Mouse (Mus musculus) liver, embryonic 11.5 days (tissue): ENCODE data around the gene Prlh. TPM values are rescaled to one million over a fixed set of nuclear protein-coding genes. Genes with fewer than 3 reads are reported as not detected.
A peak's percentile ranks its signal among the peaks of the same experiment; 100 is the strongest.

Source experiments
- ATAC-seq: fragments of 200-750 bp; cut with Nextera tagmentation; replicated peaks from 2 replicates; pipeline ENCODE4 v1.8.0; 2017; ENCODE audit warnings: moderate number of reproducible peaks, mild to moderate bottlenecking, moderate TSS enrichment, moderate library complexity; ENCODE audit not compliant: low FRiP score
- DNase-seq: peaks from one replicate; pipeline ENCODE4 v3.0.0-alpha.2; 2017; ENCODE audit warnings: low spot score
- H3K27ac ChIP-seq: fragments of 300-500 bp; sonication (generic); 2 replicates; pipeline ENCODE4 v1.5.1; 2014; ENCODE audit warnings: mild to moderate bottlenecking, low read depth, low read length, control low read depth
- H3K27me3 ChIP-seq: fragments of 300-500 bp; sonication (generic); replicated peaks from 2 replicates; pipeline ENCODE4 v1.6.1; 2014; ENCODE audit warnings: low read length, mixed read lengths; ENCODE audit not compliant: control insufficient read depth, insufficient read depth
- H3K36me3 ChIP-seq: fragments of 300-500 bp; sonication (generic); 2 replicates; pipeline ENCODE4 v1.6.1; 2014; ENCODE audit warnings: mild to moderate bottlenecking, low read length, moderate library complexity, mixed read lengths; ENCODE audit not compliant: control insufficient read depth, insufficient read depth
- H3K4me1 ChIP-seq: fragments of 300-500 bp; sonication (generic); replicated peaks from 2 replicates; pipeline ENCODE4 v1.6.1; 2014; ENCODE audit warnings: low read length, mixed read lengths; ENCODE audit not compliant: control insufficient read depth, insufficient read depth
- H3K4me2 ChIP-seq: fragments of 300-500 bp; sonication (generic); 2 replicates; pipeline ENCODE4 v1.6.1; 2014; ENCODE audit warnings: mild to moderate bottlenecking, control low read depth, moderate library complexity
- H3K4me3 ChIP-seq: fragments of 300-500 bp; sonication (generic); 2 replicates; pipeline ENCODE4 v1.5.1; 2014; ENCODE audit warnings: low read depth, low read length, control low read depth
- H3K9ac ChIP-seq: fragments of 300-500 bp; sonication (generic); 2 replicates; pipeline ENCODE4 v1.6.1; 2014; ENCODE audit warnings: low read depth, low read length, control low read depth
- H3K9me3 ChIP-seq: fragments of 300-500 bp; sonication (generic); 2 replicates; pipeline ENCODE4 v1.6.1; 2016; ENCODE audit warnings: low read length, inconsistent platforms, mixed read lengths; ENCODE audit not compliant: control insufficient read depth
- WGBS: fragments of 180-500 bp; shearing (Covaris S2); extraction: QIAGEN DNeasy Blood & Tissue Kit; methylation state at CpG from one replicate; pipeline ENCODE4 v1.1.7; 2014; 5-methylcytosine and 5-hydroxymethylcytosine counted together
- polyA plus RNA-seq: library from polyadenylated mRNA; unstranded; fragments of >200 nt; fragmentation: Nextera tagmentation; extraction: Ambion mirVana; gene quantifications from 2 replicates; pipeline ENCODE4 v1.2.1, GENCODE M21; 2014

Gene Prlh
- polyA plus RNA-seq, 1 experiment from 2014 or later: not detected

DNA sequence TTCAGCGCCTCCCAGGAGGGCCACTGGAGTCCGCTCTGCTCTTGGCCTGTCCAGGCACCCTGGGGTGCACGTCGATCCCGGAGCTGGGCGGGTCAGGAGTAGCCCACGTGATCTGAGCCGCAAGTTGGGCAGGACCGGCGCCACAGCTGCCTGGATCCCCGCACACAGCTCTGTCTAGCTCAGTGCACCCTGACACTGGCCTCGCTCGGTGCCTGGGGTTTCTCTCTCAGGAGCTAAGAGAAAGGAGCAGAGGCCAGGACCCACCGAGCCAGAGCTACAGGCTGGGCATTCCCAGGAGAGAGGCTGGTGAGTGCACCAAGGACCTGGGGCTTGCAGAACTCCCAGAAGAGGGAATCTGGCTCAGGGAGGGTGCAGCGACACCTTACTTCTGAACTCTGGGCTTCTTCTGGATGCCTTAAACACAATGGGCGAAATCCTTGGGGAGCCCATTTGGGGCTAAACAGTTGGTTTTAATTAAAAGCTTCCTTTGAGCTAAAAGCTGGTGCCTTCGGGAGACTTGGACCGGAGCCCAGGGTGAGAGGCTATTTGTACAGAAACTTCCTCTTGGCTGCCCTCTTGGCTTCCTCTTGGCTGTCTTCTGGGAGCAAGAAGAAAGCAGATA is 37.8 kb upstream of the Prlh start, which contains the start of gene Mlph:
TSS of gene Mlph (plus strand) at position 138 of the 622 bp plus-strand sequence.
- Histone ChIP-seq H3K9ac (no peak within 1 kb of the TSS), H3K4me3 (peak within 1 kb of the TSS; percentile 24; the same call in 1 of the 2 replicates), H3K4me2 (peak within 1 kb of the TSS; percentile 51), H3K27me3 (peaks cover 12% of the 10 kb centered on the region), H3K4me1 (no peaks in the 10 kb centered on the region; the same call in 1 of the 2 replicates), H3K9me3 (peaks cover 3% of the 10 kb centered on the region; the same call in 1 of the 2 replicates), H3K36me3 (no peaks in the 10 kb centered on the region), H3K27ac (no peak within 1 kb of the TSS)
- DNase-seq: no peak
- no peak for ATAC-seq
- 16% methylated on average over 18 of the region's 18 CpGs for WGBS

DNA sequence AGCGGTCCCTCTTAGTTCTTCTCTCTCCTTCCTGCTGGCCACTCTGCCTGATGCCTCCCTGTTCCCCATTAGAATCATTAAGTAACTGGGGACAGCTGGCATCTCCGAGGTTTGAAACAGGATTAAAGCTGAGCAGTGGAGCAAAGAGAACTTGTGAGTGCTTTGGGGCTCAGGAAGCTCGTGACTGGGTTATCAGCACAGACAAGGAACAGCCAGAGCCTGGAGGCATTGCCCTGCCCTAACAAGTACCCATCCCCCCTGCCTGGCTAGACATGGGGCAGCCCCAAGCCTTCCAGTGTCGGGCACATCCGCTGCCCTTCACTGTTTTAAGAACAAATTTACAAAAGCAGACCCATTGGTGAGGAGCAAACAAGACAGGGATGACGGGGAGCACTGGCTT is 35.4 kb upstream of the Prlh start:
- Histone ChIP-seq H3K4me2 (no peak overlapping the region), H3K36me3 (no peaks in the 10 kb centered on the region), H3K27me3 (peaks cover 11% of the 10 kb centered on the region), H3K4me3 (no peak overlapping the region), H3K27ac (no peak overlapping the region), H3K9ac (no peak overlapping the region), H3K9me3 (peaks cover 3% of the 10 kb centered on the region; the same call in 1 of the 2 replicates), H3K4me1 (no peaks in the 10 kb centered on the region)
- DNase-seq (no peak), ATAC-seq (no peak)
- 40% methylated on average over 6 of the region's 6 CpGs for WGBS

DNA sequence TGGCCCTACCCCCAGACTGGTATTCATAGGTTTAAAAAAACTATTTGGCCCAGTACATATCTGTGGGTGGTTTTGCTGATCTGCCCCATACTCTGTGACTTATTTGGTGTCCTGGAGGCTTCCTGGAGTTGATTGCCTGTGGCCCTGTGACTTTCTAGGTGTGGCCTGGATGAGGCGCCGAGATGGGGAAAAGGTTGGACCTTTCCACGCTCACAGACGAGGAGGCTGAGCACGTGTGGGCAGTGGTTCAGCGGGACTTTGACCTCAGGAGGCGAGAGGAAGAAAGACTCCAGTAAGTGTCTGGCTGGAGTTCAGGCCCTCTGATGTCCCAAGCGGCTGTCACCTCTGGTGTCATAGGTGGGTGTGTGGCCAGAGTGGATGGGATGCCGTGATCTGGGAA is 31.2 kb upstream of the Prlh start:
- no peak for ATAC-seq
- 81% methylated on average over 9 of the region's 9 CpGs for WGBS

DNA sequence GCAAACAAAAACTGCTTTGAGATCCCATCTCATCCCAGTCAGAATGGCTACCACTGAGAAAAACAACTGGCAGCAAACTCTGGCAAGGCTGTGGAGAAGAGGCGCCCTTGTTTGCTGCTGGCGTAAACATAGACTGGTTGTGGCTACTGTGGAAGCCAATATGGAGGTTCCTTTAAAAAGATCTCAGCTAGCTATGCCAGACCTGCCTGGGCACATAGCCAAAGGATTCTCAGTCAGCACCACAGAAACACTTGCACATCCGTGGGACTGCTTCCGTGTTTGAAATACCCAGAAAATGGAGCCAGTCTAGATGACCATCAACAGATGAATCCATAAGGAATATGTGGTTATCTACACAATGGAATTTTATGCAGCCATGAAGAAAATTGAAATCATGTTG is 26.9 kb upstream of the Prlh start:
- H3K9ac ChIP-seq: no peak overlapping the region
- no peak overlapping the region for H3K4me3 ChIP-seq
- H3K4me1 ChIP-seq: peaks cover 2% of the 10 kb centered on the region; the same call in 1 of the 2 replicates
- 87% methylated on average over 4 of the region's 4 CpGs for WGBS
- no peaks in the 10 kb centered on the region for H3K36me3 ChIP-seq
- H3K4me2 ChIP-seq: no peak overlapping the region
- no peak for ATAC-seq
- H3K27ac ChIP-seq: no peak overlapping the region
- DNase-seq: no peak
- no peaks in the 10 kb centered on the region for H3K9me3 ChIP-seq
- peaks cover 9% of the 10 kb centered on the region for H3K27me3 ChIP-seq

More for the DNA sequence above, 31.2 kb upstream of the Prlh start:
- H3K27ac ChIP-seq: no peak overlapping the region
- H3K9ac ChIP-seq: no peak overlapping the region
- no peak for DNase-seq
- no peaks in the 10 kb centered on the region; the same call in 1 of the 2 replicates for H3K27me3 ChIP-seq
- H3K9me3 ChIP-seq: peaks cover 3% of the 10 kb centered on the region; the same call in 1 of the 2 replicates
- no peaks in the 10 kb centered on the region for H3K36me3 ChIP-seq
- no peak overlapping the region for H3K4me2 ChIP-seq
- H3K4me1 ChIP-seq: no peaks in the 10 kb centered on the region
- H3K4me3 ChIP-seq: no peak overlapping the region

DNA sequence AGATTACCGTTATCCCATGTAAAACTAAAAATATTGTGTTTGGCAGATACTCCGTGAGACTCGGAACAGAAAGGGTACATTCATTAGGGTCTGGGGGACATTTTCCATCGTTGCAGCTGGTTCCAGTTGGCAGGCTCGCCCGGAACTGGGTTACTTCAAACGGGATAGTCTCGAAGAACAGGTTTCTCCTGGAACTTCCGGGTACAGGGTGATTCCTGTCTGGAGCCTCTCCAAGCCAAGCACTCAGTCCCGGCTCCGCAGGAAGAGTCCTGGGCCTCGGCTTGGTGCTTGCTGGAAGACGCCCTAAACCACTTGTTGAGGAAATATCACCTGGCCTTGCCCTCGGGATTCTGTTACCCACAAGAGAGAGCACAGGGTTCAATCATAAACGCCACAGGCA is 25.6 kb upstream of the Prlh start:
- peaks cover 2% of the 10 kb centered on the region; the same call in 1 of the 2 replicates for H3K4me1 ChIP-seq
- H3K9me3 ChIP-seq: no peaks in the 10 kb centered on the region
- H3K27me3 ChIP-seq: peaks cover 9% of the 10 kb centered on the region
- DNase-seq: no peak
- ATAC-seq: no peak
- H3K36me3 ChIP-seq: no peaks in the 10 kb centered on the region
- H3K9ac ChIP-seq: no peak overlapping the region
- H3K4me2 ChIP-seq: peak overlapping the region; percentile 63; the same call in 1 of the 2 replicates
- WGBS: 49% methylated on average over 15 of the region's 15 CpGs
- H3K27ac ChIP-seq: no peak overlapping the region
- H3K4me3 ChIP-seq: no peak overlapping the region

DNA sequence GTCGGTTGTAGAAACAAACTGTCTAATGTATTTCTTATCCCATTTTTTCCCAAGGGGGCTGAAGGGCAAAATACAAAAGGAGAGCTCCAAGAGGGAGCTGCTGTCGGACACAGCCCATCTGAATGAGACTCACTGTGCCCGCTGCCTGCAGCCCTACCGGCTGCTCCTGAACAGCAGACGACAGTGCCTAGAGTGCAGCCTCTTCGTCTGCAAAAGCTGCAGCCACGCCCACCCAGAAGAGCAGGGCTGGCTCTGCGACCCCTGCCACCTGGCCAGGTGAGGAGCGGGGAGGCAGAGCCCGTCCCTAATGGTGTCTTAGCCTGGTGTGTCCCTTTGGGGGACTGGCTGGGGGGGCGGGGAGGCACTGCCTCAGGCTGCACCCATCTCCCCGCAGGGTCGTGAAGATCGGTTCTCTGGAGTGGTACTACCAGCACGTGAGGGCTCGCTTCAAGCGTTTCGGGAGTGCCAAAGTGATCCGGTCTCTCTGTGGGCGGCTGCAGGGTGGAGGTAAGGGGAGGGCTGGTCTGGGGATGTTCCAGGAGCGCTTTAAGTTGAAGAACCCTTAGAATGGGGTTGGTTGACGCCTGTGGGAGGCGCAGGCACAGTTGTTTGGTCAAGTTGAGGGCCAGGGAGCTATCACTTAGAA is 24.9 kb upstream of the Prlh start:
- Histone ChIP-seq H3K27ac (no peak overlapping the region), H3K4me3 (peak overlapping the region; percentile 28), H3K36me3 (no peaks in the 10 kb centered on the region), H3K4me2 (peak overlapping the region; percentile 63), H3K27me3 (peaks cover 9% of the 10 kb centered on the region), H3K9me3 (no peaks in the 10 kb centered on the region), H3K4me1 (peaks cover 2% of the 10 kb centered on the region; the same call in 1 of the 2 replicates), H3K9ac (no peak overlapping the region)
- 3% methylated on average over 23 of the region's 23 CpGs for WGBS
- no peak for ATAC-seq
- no peak for DNase-seq

DNA sequence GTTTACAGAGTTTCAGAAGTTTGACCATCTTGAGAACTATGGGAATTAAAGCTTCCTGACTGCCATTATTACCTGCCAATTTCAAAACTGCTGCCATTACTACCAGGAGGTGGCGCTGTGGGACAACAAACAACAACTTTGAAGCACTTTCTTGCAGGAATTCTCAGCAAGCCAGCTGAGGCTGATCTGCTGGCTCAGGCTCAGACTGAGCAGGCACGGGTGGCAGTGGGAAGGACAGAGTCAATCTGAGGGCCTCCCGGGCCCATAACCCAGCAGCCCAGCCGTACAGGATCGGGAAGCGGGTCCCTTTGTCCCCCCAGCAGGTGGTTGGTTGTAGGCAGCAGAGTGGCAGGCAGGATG is 24.4 kb upstream of the Prlh start:
- 10% methylated on average over 6 of the region's 6 CpGs for WGBS
- H3K4me1 ChIP-seq: peaks cover 2% of the 10 kb centered on the region; the same call in 1 of the 2 replicates
- peak overlapping the region; percentile 63 for H3K4me2 ChIP-seq
- H3K27me3 ChIP-seq: peaks cover 9% of the 10 kb centered on the region
- no peak overlapping the region for H3K9ac ChIP-seq
- no peak for ATAC-seq
- H3K4me3 ChIP-seq: no peak overlapping the region; the same call in 1 of the 2 replicates
- no peak overlapping the region for H3K27ac ChIP-seq
- peak; percentile 72 for DNase-seq
- no peaks in the 10 kb centered on the region for H3K36me3 ChIP-seq
- no peaks in the 10 kb centered on the region for H3K9me3 ChIP-seq

DNA sequence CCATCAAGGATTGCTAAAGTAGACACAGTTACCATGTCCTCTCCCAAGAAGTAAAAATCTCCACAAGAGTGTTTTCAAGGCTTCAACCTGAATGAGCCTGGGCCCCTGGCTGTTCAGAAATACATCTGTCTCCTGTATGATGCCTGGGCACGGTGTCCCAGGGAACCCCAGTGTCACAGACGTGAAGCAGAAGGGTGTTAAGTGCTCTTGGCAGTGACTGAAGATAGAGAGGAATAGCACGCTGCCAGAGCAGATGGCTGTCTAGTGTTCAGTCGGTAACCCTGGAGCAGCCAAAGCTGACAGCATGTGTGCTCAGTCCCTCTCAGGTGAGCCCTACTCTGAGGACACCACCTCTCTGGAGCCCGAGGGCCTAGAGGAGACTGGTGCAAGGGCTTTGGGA is 19.9 kb upstream of the Prlh start:
- Histone ChIP-seq H3K27me3 (peaks cover 3% of the 10 kb centered on the region), H3K4me2 (no peak overlapping the region), H3K9me3 (no peaks in the 10 kb centered on the region), H3K4me3 (no peak overlapping the region), H3K9ac (no peak overlapping the region), H3K27ac (no peak overlapping the region), H3K4me1 (peaks cover 2% of the 10 kb centered on the region; the same call in 1 of the 2 replicates), H3K36me3 (no peaks in the 10 kb centered on the region)
- WGBS: 68% methylated on average over 5 of the region's 5 CpGs
- ATAC-seq: no peak
- no peak for DNase-seq

DNA sequence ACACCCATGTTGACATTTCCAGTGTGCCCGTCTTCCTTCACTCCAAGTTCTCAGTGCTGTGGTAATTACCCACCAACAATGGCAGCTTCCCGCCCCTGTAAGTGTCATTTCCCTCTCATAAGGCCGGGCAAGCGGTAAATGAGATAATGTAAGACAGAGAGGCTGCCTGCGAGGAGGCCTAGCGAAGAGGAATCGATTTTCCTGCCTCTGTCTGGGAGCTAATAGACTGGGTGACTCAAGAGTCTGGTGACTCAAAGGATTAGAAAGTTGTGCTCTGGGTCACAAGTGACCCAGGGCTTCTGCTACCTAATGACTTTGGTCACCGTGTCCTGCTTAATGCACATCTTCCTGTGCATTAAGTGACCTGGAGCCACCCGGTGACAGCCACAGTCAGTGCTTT is 15.9 kb upstream of the Prlh start:
- no peaks in the 10 kb centered on the region for H3K36me3 ChIP-seq
- no peaks in the 10 kb centered on the region for H3K27me3 ChIP-seq
- H3K27ac ChIP-seq: no peak overlapping the region
- 64% methylated on average over 9 of the region's 9 CpGs for WGBS
- no peaks in the 10 kb centered on the region for H3K4me1 ChIP-seq
- DNase-seq (no peak), ATAC-seq (no peak)
- H3K9me3 ChIP-seq: no peaks in the 10 kb centered on the region
- H3K9ac ChIP-seq: no peak overlapping the region
- no peak overlapping the region for H3K4me2 ChIP-seq
- no peak overlapping the region for H3K4me3 ChIP-seq
